Mouse (Mus musculus): Measurements from ENCODE around the gene Cdc42bpa.

Gene Cdc42bpa

GRCm38 (mm10) chr1:180192866-180193265, 232.6 kb downstream of the Cdc42bpa start:
- DNase-seq (ENCODE audit: low spot score): no peak

GRCm38 (mm10) chr1:180193391-180193935, 233.2 kb downstream of the Cdc42bpa start:
- no peak for DNase-seq (ENCODE audit: low spot score)

DNA sequence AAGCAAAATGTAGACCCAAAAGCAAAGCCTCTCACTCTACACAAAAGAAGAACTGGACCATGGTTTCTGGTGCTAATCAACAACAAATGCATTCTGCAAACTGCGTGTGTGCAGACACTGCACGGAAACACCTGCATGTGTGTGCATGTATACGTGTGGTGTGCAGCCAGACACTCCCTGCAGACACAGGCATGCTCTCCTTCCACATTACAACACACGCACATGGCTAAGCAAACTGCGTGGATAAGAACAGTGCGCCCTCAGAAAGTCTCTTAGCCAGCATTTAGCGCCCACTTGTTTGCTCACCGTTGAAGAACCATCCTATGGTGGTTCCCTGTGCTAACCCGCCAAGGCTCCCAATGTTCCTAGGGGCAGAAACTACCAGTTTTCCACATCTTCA, 233.8 kb downstream of the Cdc42bpa start:
- DNase-seq (ENCODE audit: low spot score): no peak

GRCm38 (mm10) chr1:180194781-180195471, 234.7 kb downstream of the Cdc42bpa start:
- peak; percentile 58 for DNase-seq (ENCODE audit: low spot score)

DNA sequence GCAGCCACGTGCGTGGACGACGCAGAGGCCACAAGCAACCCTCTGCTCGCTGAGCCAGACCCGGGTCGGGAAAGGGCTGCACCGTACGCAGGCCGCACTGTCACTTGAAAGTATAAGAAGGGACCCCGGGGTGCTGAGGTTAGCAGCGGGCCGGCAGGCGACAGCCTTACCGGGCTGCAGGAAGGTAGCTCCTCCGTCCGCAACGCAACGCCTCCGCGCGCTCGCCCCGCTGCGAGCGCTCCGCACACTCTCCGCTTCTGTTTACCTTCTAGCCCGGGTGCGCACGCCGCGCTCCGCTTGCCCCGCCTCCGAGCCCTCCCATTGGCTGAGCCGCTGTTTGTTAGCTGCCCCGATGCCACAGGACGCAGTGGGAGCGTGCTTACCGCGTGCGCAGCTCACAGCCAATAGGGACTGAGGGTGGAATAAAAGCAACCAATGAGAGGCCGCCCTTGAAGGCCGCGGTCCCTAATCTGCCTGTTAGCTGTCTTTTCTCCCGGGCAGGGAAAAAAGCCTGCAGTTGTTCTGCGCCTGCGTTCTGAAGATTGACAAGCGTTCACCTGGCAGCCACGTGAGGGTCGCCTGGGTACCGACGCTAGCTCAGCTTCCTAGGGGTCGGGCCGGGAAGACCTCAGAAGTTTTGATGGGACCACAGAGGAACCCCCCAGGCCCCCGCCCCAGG, 235.6 kb downstream of the Cdc42bpa start:
- DNase-seq (ENCODE audit: low spot score): peak; percentile 97

GRCm38 (mm10) chr1:180196508-180196907, 236.2 kb downstream of the Cdc42bpa start:
- DNase-seq (ENCODE audit: low spot score): no peak

DNA sequence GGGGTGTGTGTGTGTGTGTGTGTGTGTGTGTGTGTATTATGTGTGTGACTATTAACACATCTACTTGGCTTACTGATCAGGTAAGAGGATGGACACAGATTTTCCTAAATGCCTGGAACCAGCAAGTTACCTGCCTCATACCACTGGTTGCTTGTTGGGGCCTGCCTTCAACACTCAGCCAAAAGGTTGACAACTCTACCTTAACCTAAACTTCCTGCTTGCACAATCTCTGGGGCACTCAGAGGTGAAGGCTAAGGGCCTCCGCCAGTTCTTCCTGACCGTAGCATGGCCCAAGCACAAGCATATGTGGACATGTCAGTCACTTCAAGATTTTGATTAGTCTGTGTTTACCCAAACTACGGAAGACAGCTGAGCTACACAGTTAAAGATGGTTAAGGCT, 237.7 kb downstream of the Cdc42bpa start:
- no peak for DNase-seq (ENCODE audit: low spot score)

GRCm38 (mm10) chr1:180198959-180199714, 238.9 kb downstream of the Cdc42bpa start, which contains the start of gene Coq8a:
Gene Coq8a, minus strand, starts transcription at chr1:180199602.
- no peak for DNase-seq (ENCODE audit: low spot score)

- DNase-seq (ENCODE audit: low spot score): no peak
Measured at GRCm38 (mm10) chr1:180199715-180200050, 239.4 kb downstream of the Cdc42bpa start.

GRCm38 (mm10) chr1:180200722-180201121, 240.4 kb downstream of the Cdc42bpa start:
- DNase-seq (ENCODE audit: low spot score): no peak

GRCm38 (mm10) chr1:180208370-180208769, 248.1 kb downstream of the Cdc42bpa start:
- no peak for DNase-seq (ENCODE audit: low spot score)

- no peak for DNase-seq (ENCODE audit: low spot score)
Measured at GRCm38 (mm10) chr1:180210031-180210432, 249.8 kb downstream of the Cdc42bpa start.

- no peak for DNase-seq (ENCODE audit: low spot score)
Measured at GRCm38 (mm10) chr1:180210781-180211271, 250.6 kb downstream of the Cdc42bpa start.

DNA sequence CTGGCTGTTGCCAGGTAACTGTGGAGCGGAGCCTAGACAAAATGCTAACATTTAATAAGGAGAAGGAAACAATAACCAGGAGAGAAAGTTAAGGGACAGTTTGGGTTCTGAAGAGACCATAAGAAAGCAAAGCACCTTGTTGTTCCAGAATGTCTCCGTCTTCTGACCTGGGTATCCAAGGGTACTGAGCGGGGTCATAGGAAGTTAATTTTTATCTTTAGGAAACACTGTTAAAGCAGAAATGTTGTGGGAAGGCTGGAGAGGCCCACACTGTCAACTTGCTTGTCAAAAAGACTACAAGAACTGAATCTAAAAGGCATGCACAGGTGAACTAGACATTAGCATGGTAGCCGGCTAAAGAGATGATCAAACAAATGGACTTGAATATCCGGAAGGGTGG, 252.6 kb downstream of the Cdc42bpa start:
- no peak for DNase-seq (ENCODE audit: low spot score)

GRCm38 (mm10) chr1:180215044-180215443, 254.8 kb downstream of the Cdc42bpa start:
- peak; percentile 76 for DNase-seq (ENCODE audit: low spot score)

Data from testis, postnatal 10 days (tissue).